Mouse (Mus musculus) heart, adult 2 months (tissue): ENCODE measurements around the gene Cpne5.

Source experiments
- CTCF ChIP-seq: fragments of 200-600 bp; IDR thresholded peaks from 2 replicates; pipeline ENCODE4 v1.8.1; 2022; ENCODE audit warnings: antibody characterized with exemption, mild to moderate bottlenecking, moderate library complexity
- POLR2A ChIP-seq: fragments of 200-500 bp; IDR thresholded peaks from 2 replicates; pipeline ENCODE4 v1.6.1; 2011; ENCODE audit warnings: mild to moderate bottlenecking, low read depth, low read length, control low read depth; ENCODE audit not compliant: insufficient read depth

GRCm38 (mm10) chr17:29122817-29123216 lies 115.2 kb downstream of the Cpne5 start:
- TF ChIP-seq CTCF = no peak
- no peak for TF ChIP-seq POLR2A
